Mouse (Mus musculus): Measurements from ENCODE around the gene Kazn.

Gene Kazn

DNA sequence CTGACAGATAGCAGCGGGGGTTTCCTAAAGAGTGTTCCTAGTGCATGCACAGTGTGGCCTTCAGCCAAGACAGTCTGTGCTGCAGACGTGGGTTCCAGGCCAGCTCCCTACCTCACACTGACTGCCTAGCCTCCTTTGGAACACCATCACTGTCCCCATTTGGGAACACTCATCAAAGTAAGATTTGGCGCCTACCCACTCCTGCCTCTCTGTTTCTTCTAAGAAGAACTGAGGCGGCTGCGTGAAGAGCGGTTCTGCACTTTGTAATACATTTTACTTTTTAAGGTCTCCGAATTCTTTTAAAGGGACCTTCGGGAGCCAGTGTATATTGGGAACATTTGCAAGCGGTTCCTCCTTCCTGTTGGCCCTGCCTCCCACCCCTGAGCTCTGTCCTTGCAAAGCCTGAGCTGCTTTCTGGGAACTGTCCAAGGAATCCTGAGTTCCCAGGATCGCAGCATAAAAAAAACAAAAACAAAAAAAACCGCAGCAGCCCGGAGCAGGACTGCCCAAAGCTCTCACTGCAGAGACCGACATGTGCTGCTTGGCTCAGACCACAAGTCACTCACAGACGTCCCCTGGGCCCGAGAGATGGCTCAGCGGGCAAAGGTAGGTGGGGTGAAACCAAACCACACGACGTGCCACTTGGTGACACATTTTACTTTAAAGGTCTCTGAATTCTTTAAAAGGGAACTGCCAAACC, 161.5 kb downstream of the Kazn start:
- no peak for DNase-seq (ENCODE audit: low spot score)

DNA sequence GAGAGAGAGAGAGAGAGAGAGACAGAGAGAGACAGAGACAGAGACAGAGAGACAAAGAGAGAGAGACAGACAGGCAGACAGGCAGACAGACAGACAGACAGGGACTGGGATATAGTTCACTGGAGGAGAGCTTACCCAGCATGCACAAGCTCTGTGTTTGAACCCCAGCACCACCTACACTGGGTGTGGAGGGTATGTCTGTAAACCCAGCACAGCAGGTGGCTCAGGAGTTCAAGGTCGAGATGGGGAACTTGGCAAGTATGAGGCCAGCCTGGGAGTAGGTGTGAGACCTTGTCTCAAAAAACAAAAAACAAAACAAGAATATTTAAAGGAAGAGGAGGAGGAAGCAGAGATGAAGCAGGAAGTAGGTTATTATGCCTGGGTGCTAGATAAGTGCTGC, 162.3 kb downstream of the Kazn start:
- DNase-seq (ENCODE audit: low spot score), result no peak

DNA sequence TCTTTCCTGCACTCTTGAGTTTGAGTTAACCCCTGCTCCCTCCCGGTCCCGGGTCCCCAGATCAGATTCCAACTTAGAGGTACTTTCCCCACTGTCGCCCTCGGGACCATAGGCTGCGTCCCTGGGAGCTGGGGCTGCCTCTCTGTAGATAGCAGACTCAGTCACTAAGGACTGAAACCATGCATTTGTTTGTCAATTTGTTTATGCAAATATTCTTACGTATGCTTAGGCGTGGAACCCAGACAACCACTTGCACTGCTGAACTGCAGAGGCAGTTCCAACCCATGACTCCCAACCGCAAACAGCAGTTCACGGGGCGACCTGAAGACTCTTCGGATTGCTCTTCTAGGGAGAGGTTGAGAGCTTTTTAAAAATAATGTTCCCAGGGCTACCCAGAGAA, 163.3 kb downstream of the Kazn start:
- DNase-seq (ENCODE audit: low spot score), result no peak

GRCm38 (mm10) chr4:142074060-142074732, 165.0 kb downstream of the Kazn start:
- DNase-seq (ENCODE audit: low spot score), result no peak

DNA sequence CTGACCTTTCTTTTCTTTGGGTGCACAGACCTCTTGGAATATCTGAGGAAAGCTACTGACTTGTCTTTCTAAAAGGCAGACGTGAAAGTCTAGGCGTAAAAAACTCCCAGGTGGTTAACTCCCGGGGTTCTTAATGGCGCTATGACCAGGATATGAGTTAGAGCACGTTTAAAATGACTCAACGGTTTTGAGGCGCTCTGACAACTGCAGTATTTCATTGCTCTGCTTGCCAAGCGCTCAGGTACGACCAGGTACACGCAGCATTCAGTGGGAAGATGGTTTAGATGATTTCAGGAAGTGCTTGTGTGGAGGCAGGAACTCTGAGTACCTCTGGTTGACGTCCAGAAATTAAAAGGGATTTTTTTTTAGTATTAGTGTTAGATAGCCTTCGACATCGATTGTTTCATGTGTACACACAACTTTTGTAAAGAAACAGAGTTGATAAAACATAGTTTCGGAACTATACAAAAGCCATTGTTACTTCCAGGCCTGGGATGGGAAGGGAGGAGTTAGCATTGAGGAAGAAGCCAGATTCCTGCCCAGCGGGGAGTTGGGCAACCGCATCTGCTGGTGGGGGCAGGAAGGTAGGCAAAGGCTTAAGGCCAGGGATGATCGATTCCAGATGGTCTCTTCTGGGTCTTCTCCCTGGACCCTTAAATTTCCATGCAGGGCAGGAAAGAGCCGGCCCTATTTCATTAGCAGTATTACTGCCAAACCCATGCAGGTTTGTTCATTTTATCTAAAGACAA, 167.8 kb downstream of the Kazn start:
- DNase-seq (ENCODE audit: low spot score), result peak; percentile 33

GRCm38 (mm10) chr4:142070840-142071239, 168.4 kb downstream of the Kazn start:
- peak; percentile 87 for DNase-seq (ENCODE audit: low spot score)

- no peak for DNase-seq (ENCODE audit: low spot score)
These were observed 170.0 kb downstream of the Kazn start for GRCm38 (mm10) chr4:142068899-142069812.

DNA sequence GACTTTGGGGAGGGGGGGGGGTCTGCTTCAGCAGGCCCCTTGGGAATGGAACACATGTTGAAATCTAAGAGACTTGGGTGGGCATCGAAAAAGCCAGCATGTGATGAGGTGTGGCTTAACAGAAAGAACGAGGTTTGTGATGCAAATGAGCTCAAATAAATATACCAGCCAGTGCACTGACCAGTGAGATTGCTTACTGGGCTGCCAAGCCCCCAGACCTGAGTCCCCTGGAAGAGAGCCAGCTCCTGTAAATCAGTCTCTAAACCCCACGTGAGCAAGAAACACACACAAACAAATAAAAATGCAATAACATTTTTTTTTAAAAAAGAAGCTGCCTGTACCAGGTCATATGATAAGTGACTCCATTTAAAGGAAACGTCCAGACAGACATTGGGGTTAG, 172.6 kb downstream of the Kazn start:
- no peak for DNase-seq (ENCODE audit: low spot score)

GRCm38 (mm10) chr4:142065835-142066234, 173.4 kb downstream of the Kazn start:
- no peak for DNase-seq (ENCODE audit: low spot score)

DNA sequence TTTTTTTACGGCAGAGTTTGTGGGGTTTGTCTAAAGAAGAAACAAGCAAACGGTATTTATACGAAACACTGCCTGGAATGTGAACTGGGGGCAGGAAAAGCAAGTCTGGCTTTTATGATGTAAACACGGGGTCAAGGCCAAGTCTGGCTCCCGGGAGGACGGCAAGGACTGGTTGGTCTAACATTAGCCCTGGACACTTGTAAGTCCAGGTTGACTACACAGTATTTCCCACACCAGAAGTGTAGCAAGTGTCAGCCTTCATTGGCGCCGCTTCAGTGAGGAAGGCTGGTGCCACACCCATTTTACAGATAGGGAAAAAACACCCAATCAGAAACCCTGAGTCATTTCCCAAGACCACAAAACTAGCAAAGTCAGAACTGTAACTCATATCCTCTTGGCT, 173.9 kb downstream of the Kazn start:
- peak; percentile 74 for DNase-seq (ENCODE audit: low spot score)

GRCm38 (mm10) chr4:142064582-142065228, 174.5 kb downstream of the Kazn start:
- DNase-seq (ENCODE audit: low spot score), result no peak

GRCm38 (mm10) chr4:142063057-142063534, 176.1 kb downstream of the Kazn start:
- peak; percentile 63 for DNase-seq (ENCODE audit: low spot score)

DNA sequence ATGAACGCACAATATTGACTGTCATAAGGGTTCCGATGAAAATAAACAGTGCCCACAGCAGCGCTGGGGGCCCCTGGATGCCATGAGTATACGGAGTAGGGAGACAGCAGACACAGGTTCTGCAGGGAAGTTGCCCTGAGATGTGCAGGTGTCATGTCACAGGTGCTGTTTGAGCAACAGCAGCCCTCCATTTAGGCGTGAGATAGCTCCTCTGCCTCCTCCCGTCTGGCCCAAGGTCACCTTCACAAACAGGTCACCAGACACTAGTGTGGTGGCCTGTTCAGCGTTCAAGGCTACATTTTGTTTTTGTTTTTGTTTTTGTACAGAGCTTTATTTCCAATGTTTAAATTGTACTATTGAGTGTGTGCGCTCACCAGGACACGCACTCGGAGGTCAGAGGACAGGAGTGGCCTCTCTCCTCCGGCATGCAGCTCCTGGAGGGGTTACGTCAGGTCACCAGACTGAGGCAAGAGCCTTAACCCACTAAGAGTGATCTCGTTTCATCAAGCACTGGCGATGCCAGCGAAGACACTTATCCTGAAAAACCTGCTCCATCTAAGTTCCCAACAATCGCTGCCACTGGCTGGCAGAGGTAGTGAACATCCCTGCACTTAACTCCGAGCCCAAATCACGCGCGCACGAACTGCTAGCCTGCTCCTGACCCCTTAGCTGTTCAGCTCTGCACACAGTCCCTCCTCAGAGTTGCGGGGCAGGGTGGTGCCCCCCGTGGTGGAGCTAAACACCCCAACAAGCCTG, 177.5 kb downstream of the Kazn start:
- DNase-seq (ENCODE audit: low spot score), result no peak

GRCm38 (mm10) chr4:142060455-142061378, 178.5 kb downstream of the Kazn start:
- DNase-seq (ENCODE audit: low spot score), result no peak

DNA sequence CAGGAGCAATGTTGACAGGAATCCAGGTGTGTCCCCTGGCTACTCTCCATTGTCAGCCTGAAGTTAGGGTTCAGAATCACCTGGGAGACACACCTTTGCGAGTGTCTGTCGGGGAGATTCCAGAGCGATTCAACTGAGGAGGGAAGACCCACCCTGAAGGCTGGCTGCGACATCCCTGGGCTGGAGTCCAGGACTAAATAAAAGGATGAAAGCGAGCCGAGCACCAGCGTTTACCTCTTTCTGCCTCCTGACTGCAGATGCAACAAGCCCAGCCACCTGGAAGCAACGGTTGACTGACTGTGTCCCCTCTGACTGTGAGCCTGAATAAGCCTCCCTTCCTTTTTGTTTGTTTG, 179.4 kb downstream of the Kazn start:
- DNase-seq (ENCODE audit: low spot score), result no peak

DNA sequence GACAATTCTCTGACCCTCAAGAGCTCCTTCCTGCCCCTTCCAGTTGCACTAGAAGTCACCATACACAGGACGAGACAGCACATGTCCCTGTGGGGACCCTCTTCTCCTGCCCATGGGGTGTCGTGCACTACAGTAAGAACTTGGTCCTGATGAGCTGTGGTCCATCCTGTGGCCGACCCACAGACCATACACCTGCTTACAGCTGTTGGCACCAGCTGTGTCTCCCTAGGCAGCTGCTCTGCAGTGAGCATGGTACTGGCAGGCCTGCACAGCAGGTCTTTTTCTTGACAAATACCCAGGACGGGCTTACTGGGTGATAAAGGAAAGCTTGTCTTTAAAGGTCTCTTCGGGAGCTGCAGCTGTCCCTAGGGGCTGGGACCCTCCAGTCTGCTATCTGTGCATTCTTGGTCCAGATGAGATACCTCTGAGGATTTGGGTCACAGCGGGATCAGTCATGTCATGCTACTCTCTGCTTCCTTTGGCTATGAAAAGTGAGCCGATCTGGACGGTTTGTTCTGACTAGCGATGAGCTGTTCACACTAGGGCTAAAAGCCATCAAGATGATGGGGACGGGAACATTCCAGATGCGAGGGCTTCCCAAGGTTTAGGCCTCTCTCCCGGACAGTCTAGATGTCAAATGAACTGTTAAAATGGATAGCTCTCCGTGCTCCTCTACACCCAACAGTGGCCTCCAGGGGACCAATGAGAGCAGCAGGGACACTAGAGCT, 179.9 kb downstream of the Kazn start:
- no peak for DNase-seq (ENCODE audit: low spot score)

GRCm38 (mm10) chr4:142057529-142058216, 181.5 kb downstream of the Kazn start:
- DNase-seq (ENCODE audit: low spot score), result no peak

GRCm38 (mm10) chr4:142055600-142055999, 183.6 kb downstream of the Kazn start:
- no peak for DNase-seq (ENCODE audit: low spot score)

All from yolk sac, embryonic 10.5 days (tissue).